Mouse (Mus musculus) limb, embryonic 13.5 days (tissue): ENCODE data around the gene Kdm5a. TPM values are rescaled to one million over a fixed set of nuclear protein-coding genes. Genes with fewer than 3 reads are reported as not detected.

Source experiments
- ATAC-seq: fragments of 200-750 bp; cut with Nextera tagmentation; 2 replicates; pipeline ENCODE4 v1.8.0; 2017; ENCODE audit warnings: low read depth, moderate number of reproducible peaks, moderate TSS enrichment; ENCODE audit not compliant: low FRiP score
- H3K27ac ChIP-seq: fragments of 300-500 bp; sonication (generic); 2 replicates; pipeline ENCODE4 v1.5.1; 2015; ENCODE audit warnings: inconsistent platforms, mild to moderate bottlenecking, moderate library complexity
- H3K27me3 ChIP-seq: fragments of 300-500 bp; sonication (generic); 2 replicates; pipeline ENCODE4 v1.6.1; 2015; ENCODE audit warnings: mild to moderate bottlenecking, inconsistent platforms
- H3K36me3 ChIP-seq: fragments of 300-500 bp; sonication (generic); 2 replicates; pipeline ENCODE4 v1.6.1; 2015; ENCODE audit warnings: inconsistent platforms, mild to moderate bottlenecking, moderate library complexity
- H3K4me1 ChIP-seq: fragments of 300-500 bp; sonication (generic); 2 replicates; pipeline ENCODE4 v1.6.1; 2015; ENCODE audit warnings: inconsistent platforms
- H3K4me2 ChIP-seq: fragments of 300-500 bp; sonication (generic); replicated peaks from 2 replicates; pipeline ENCODE4 v1.6.1; 2015; ENCODE audit warnings: inconsistent platforms, mild to moderate bottlenecking, moderate library complexity
- H3K4me3 ChIP-seq: fragments of 300-500 bp; sonication (generic); 2 replicates; pipeline ENCODE4 v1.5.1; 2015; ENCODE audit warnings: moderate library complexity, mild to moderate bottlenecking, inconsistent platforms
- H3K9ac ChIP-seq: fragments of 300-500 bp; sonication (generic); 2 replicates; pipeline ENCODE4 v1.6.1; 2015; ENCODE audit warnings: mild to moderate bottlenecking, inconsistent platforms
- H3K9me3 ChIP-seq: fragments of 300-500 bp; sonication (generic); 2 replicates; pipeline ENCODE4 v1.6.1; 2016; ENCODE audit warnings: inconsistent platforms
- WGBS: fragments of 180-500 bp; shearing (Covaris S2); methylation state at CpG from one replicate; pipeline ENCODE4 v1.1.7; 2015; 5-methylcytosine and 5-hydroxymethylcytosine counted together
- polyA plus RNA-seq: library from polyadenylated mRNA; unstranded; fragments of >200 nt; fragmentation: Nextera tagmentation; extraction: Ambion mirVana; gene quantifications from 2 replicates; pipeline ENCODE4 v1.2.1, GENCODE M21; 2015

Gene Kdm5a
- polyA plus RNA-seq, 1 experiment from 2014 or later, result 52.2 TPM

DNA sequence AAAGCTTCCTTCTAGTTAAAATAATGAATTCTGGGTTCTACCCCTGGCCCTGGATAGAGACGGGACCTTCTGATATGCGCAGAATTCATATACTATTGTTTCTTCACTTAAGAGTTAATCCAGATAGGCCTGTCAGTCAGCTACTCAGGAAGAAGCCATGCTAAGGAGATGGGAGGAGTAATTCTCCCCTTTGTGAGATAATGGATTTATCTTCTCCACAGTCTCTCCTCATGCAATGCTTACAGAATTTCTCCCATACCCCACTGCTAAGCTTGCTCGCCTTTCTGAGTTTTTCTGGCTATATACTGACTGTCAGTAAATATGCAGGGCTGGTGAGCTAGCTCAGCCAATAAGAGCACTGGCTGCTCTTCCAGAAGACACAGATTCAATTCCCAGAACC lies 86.3 kb downstream of the Kdm5a start:
- 87% methylated on average over 3 of the region's 3 CpGs for WGBS
- no peak overlapping the region for H3K4me2 ChIP-seq
- no peak overlapping the region for H3K27ac ChIP-seq
- no peak overlapping the region for H3K9ac ChIP-seq
- ATAC-seq, result no peak
- no peaks in the 10 kb centered on the region for H3K36me3 ChIP-seq
- peaks cover 8% of the 10 kb centered on the region; the same call in 1 of the 2 replicates for H3K4me1 ChIP-seq
- H3K9me3 ChIP-seq, result no peaks in the 10 kb centered on the region
- no peak overlapping the region for H3K4me3 ChIP-seq
- no peaks in the 10 kb centered on the region for H3K27me3 ChIP-seq

DNA sequence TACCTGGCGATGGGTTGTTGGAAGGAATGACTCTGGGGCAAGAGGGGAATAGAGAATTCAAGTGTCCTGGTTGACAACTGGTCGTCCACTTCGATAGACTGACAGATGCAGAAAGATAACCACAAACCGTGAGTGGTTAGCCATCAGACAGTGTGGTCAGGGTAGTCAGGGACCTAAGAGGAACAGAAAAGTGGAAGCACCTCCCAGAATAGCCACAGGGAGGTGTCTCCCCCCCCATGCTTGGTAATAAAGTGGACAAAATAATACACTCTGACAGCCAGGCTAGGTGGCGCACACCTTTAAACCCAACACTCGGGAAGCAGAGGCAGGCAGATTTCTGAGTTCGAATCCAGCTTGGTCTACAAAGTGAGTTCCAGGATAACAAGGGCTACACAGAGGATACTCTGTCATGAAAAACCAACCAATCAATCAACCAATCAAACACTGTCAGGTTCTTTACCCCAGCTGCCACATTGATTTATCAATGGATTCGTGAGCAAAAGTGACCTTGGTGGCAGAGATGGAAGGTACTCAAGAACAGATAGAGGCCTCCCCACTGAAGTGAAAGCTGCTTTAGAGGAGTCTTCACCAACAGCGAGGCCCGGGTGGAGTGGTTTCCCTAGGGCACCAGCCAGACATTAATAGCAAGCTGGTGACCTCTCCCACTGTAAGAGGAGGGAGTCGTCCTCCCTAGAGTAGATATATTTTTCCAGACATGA lies 88.6 kb downstream of the Kdm5a start:
- 89% methylated on average over 11 of the region's 11 CpGs for WGBS
- H3K9ac ChIP-seq, result no peak overlapping the region

DNA sequence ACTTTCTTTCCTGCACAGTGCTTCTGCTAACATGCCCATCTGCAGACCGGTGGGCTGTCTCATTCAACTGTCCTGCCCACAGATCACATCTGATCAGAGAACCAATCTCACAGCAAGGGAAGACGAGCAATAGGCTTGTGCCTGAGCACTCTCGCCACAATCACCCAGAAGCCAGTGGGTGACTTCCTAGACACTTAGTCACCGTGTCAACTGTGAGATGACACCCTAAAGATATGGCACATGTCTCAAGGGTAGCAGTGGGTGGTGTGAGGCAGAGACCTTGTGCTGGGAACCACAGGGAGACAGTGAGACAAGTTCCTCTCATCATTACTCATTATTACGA lies 89.2 kb downstream of the Kdm5a start:
- H3K4me3 ChIP-seq, result no peak overlapping the region
- no peak overlapping the region for H3K9ac ChIP-seq
- peaks cover 14% of the 10 kb centered on the region; the same call in 1 of the 2 replicates for H3K4me1 ChIP-seq
- H3K9me3 ChIP-seq, result no peaks in the 10 kb centered on the region
- no peak for ATAC-seq
- no peaks in the 10 kb centered on the region for H3K27me3 ChIP-seq
- H3K27ac ChIP-seq, result no peak overlapping the region
- 82% methylated on average over 5 of the region's 5 CpGs for WGBS
- no peaks in the 10 kb centered on the region for H3K36me3 ChIP-seq
- H3K4me2 ChIP-seq, result no peak overlapping the region

More for the DNA sequence above, 88.6 kb downstream of the Kdm5a start:
- H3K4me1 ChIP-seq, result peaks cover 14% of the 10 kb centered on the region; the same call in 1 of the 2 replicates
- no peak for ATAC-seq
- no peaks in the 10 kb centered on the region for H3K36me3 ChIP-seq
- no peak overlapping the region for H3K4me2 ChIP-seq
- H3K27me3 ChIP-seq, result no peaks in the 10 kb centered on the region
- no peaks in the 10 kb centered on the region for H3K9me3 ChIP-seq
- no peak overlapping the region for H3K4me3 ChIP-seq
- no peak overlapping the region for H3K27ac ChIP-seq

DNA sequence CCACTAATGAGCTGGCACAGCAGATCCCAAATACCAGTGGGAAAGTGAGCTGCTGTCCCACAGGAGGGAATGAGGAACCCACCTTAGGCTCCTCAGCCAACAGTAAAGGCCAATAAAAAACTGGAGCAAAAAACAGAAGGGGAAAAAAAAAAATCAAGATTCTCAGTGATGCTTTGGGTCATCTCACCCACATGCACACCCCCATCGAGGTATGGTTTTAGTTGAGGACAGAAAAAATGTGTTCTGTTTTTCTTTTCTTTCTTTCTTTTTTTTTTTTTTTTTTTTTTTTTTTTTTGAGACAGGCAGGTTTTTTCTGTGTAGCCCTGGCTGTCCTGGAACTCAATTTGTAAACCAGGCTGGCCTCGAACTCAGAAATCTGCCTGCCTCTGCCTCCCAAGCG lies 89.6 kb downstream of the Kdm5a start:
- 88% methylated on average over 3 of the region's 3 CpGs for WGBS
- H3K27ac ChIP-seq, result no peak overlapping the region

DNA sequence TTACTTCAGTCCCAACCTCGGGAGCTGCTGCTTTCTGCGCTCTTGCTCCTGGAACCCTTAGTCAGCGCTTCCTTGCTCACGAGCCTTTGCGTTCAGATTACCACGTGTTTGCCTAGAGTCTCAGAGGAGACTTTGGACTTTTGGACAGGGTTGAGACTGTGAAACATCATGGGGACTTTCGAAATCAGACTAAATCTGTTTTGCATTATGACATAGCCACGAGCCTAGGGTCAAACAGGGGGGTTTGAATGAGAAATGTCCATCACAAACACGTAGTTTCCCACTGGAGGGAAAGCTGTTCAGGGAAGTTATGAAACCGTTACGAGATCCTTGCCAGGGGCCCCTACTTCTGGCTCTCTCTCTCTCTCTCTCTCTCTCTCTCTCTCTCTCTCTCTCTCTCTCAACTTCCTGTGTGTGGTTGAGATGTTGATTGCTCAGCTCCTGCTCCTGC lies 90.7 kb downstream of the Kdm5a start:
- 0 out of 2 replicates have a peak, but pooled peaks have one; percentile 40 for ATAC-seq
- H3K27ac ChIP-seq, result no peak overlapping the region
- H3K9me3 ChIP-seq, result no peaks in the 10 kb centered on the region
- no peak overlapping the region for H3K4me3 ChIP-seq
- 28% methylated on average over 11 of the region's 11 CpGs for WGBS
- H3K36me3 ChIP-seq, result no peaks in the 10 kb centered on the region
- no peak overlapping the region for H3K9ac ChIP-seq
- no peaks in the 10 kb centered on the region for H3K27me3 ChIP-seq
- H3K4me2 ChIP-seq, result peak overlapping the region; percentile 5; the same call in 1 of the 2 replicates
- H3K4me1 ChIP-seq, result peaks cover 14% of the 10 kb centered on the region; the same call in 1 of the 2 replicates

More for the DNA sequence above, 89.6 kb downstream of the Kdm5a start:
- Histone ChIP-seq H3K9me3 (no peaks in the 10 kb centered on the region), H3K4me2 (no peak overlapping the region), H3K36me3 (no peaks in the 10 kb centered on the region), H3K4me3 (no peak overlapping the region), H3K27me3 (no peaks in the 10 kb centered on the region), H3K4me1 (peaks cover 14% of the 10 kb centered on the region; the same call in 1 of the 2 replicates), H3K9ac (no peak overlapping the region)
- ATAC-seq, result no peak

DNA sequence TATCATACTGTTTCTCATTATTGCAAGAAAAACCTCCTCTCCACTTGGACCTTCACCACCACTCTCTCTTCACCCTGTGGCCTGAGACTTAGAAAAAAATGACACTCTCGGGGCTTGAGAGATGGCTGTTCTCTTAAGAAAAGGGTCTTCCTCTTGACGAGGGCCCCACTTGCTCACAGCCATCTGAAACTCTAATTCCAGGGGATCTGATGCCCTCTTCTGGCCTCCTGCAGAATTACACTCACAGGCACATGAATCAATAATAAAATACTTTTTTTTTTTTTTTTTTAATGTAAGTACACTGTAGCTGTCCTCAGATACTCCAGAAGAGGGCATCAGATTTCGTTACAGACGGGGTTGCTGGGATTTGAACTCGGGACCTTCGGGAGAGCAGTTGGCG lies 93.2 kb downstream of the Kdm5a start:
- H3K27me3 ChIP-seq, result peaks cover 12% of the 10 kb centered on the region
- H3K4me2 ChIP-seq, result no peak overlapping the region
- no peak overlapping the region for H3K4me3 ChIP-seq
- H3K9ac ChIP-seq, result no peak overlapping the region
- H3K4me1 ChIP-seq, result peaks cover 14% of the 10 kb centered on the region; the same call in 1 of the 2 replicates
- WGBS, result 68% methylated on average over 7 of the region's 7 CpGs
- H3K9me3 ChIP-seq, result no peaks in the 10 kb centered on the region
- H3K36me3 ChIP-seq, result no peaks in the 10 kb centered on the region
- H3K27ac ChIP-seq, result no peak overlapping the region
- ATAC-seq, result no peak

DNA sequence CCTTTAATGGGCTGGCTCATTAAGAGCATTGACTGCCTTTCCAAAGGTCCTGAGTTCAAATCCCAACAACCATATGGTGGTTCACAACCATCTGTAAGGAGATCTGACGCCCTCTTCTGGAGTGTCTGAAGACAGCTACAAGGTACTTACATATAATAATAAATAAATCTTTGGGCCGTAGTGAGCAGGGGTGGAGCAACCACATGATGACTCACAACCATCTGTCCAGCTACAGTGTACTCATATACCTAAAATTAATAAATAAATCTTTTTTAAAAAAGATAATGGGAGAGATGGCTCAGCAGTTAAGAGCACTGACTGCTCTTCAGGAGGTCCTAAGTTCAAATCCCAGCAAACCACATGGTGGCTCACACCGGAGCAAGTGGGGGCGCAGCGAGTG lies 93.8 kb downstream of the Kdm5a start:
- Histone ChIP-seq H3K4me1 (peaks cover 14% of the 10 kb centered on the region; the same call in 1 of the 2 replicates), H3K4me2 (no peak overlapping the region), H3K4me3 (no peak overlapping the region), H3K36me3 (no peaks in the 10 kb centered on the region), H3K9me3 (no peaks in the 10 kb centered on the region), H3K9ac (no peak overlapping the region), H3K27ac (no peak overlapping the region), H3K27me3 (peaks cover 19% of the 10 kb centered on the region)
- ATAC-seq, result no peak
- 89% methylated on average over 5 of the region's 5 CpGs for WGBS

DNA sequence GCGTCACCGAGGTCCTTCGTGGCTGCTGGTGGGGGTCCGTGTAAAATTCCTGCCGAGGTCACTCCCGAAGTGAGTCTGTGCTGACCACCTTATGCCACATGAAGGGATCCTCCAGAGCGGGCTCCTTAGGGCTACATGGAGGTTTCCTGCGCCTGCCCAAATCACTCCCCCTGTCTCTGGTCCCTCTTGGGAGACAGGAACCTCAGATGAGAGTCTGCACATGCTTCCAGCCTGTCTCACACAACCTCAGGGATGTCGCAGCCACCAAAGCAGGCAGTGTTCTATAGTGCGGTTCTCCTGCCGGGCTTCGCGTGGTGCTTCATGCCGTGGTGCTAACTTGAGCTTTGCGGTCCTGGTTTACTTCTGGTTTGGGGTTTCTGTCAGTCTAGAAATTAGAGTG lies 97.3 kb downstream of the Kdm5a start:
- no peak overlapping the region for H3K9ac ChIP-seq
- H3K9me3 ChIP-seq, result no peaks in the 10 kb centered on the region
- no peak overlapping the region for H3K4me3 ChIP-seq
- H3K4me1 ChIP-seq, result peaks cover 18% of the 10 kb centered on the region
- 62% methylated on average over 15 of the region's 15 CpGs for WGBS
- peaks cover 49% of the 10 kb centered on the region for H3K27me3 ChIP-seq
- H3K36me3 ChIP-seq, result no peaks in the 10 kb centered on the region
- H3K27ac ChIP-seq, result no peak overlapping the region
- H3K4me2 ChIP-seq, result no peak overlapping the region
- ATAC-seq, result no peak

DNA sequence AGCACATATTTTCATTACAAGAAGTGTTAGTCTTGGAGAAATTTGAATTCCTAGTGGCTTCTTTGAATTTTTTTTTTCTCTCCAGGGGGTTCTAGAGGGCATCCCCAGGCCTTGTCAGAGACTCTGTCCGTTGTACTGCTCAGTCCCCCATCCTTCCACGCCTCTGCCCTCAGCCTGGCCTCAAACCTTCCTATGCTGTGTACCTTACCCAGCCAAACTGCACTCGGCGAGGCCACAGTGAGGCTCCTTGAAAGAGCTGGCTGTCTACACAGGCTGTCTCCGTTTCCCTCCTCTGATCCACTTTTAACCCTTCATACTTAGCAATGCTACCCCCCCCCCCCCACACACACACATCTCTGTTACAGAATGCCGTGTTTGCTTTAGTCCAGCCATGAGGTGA lies 98.3 kb downstream of the Kdm5a start:
- Histone ChIP-seq H3K27me3 (peaks cover 49% of the 10 kb centered on the region), H3K9me3 (no peaks in the 10 kb centered on the region), H3K27ac (no peak overlapping the region), H3K4me3 (no peak overlapping the region), H3K4me2 (no peak overlapping the region), H3K9ac (no peak overlapping the region), H3K36me3 (no peaks in the 10 kb centered on the region), H3K4me1 (peaks cover 18% of the 10 kb centered on the region)
- ATAC-seq, result no peak
- WGBS, result 53% methylated on average over 6 of the region's 6 CpGs

DNA sequence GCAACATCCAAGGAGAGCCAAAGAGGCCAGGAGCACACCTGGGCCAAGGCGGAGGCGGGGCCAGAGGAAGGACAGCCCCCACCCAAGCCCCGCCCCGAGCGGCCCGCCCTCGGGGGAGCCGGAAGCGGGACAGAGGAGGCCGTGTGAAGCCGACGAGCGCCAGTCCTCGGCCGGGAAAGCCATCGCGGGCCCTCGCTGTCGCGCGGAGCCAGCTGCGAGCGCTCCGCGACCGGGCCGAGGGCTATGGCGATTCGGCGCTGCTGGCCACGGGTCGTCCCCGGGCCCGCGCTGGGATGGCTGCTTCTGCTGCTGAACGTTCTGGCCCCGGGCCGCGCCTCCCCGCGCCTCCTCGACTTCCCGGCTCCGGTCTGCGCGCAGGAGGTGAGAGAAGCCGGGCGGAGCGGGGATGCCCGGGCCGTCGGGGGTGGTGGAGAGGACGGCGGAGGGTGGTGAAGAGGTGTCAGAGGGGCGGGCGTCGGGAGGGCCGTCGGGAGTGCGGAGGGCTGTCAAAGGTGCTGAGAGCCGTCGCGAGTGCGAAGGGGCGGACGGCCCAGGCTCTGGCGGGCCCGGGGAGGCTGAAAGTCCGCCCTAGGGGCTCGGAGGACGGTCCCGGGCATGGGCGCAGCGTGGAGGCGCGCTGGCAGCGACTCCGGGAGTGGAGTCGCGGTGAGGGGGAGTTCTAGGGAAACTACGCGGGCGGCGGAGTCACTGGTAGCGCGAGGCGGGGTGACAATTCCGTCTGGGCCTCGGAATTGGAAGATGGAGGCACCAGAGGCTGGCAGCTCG lies 99.4 kb downstream of the Kdm5a start, which contains the start of gene Il17ra:
TSS of gene Il17ra (plus strand) at position 162 of the 786 bp plus-strand sequence.
- under 1% methylated on average over 75 of the region's 90 CpGs for WGBS
- ATAC-seq, result peak; percentile 86
- H3K27ac ChIP-seq, result no peak within 1 kb of the TSS
- H3K9me3 ChIP-seq, result no peaks in the 10 kb centered on the region
- peak within 1 kb of the TSS; percentile 65 for H3K4me3 ChIP-seq
- H3K4me1 ChIP-seq, result peaks cover 18% of the 10 kb centered on the region
- H3K27me3 ChIP-seq, result peaks cover 49% of the 10 kb centered on the region
- peak within 1 kb of the TSS; percentile 67 for H3K9ac ChIP-seq
- H3K36me3 ChIP-seq, result no peaks in the 10 kb centered on the region
- peak within 1 kb of the TSS; percentile 75 for H3K4me2 ChIP-seq

DNA sequence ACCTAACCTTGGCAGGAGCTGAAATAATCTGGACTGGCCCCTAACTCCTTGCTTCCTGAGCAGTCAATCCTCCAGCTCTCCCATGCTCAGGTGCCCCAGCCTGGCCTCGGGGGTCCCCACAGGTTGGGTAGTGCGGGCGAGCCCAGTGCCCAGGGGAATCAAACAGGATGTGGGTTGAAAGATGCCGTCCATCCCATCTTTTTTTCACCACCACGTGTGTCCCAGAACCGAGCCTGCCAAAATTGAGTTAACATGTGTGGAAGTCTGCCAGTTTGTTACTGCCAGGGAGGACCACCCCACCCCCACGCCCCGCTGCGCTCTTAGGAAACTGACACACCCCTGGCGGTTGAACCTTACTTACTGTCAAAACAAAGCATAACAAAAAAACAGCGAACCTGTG lies 100.0 kb downstream of the Kdm5a start:
- peaks cover 49% of the 10 kb centered on the region for H3K27me3 ChIP-seq
- H3K36me3 ChIP-seq, result no peaks in the 10 kb centered on the region
- no peak overlapping the region for H3K27ac ChIP-seq
- no peaks in the 10 kb centered on the region for H3K9me3 ChIP-seq
- peak overlapping the region; percentile 75 for H3K4me2 ChIP-seq
- H3K4me3 ChIP-seq, result peak overlapping the region; percentile 65
- peak overlapping the region; percentile 67 for H3K9ac ChIP-seq
- WGBS, result 5% methylated on average over 11 of the region's 11 CpGs
- peaks cover 18% of the 10 kb centered on the region for H3K4me1 ChIP-seq
- no peak for ATAC-seq

DNA sequence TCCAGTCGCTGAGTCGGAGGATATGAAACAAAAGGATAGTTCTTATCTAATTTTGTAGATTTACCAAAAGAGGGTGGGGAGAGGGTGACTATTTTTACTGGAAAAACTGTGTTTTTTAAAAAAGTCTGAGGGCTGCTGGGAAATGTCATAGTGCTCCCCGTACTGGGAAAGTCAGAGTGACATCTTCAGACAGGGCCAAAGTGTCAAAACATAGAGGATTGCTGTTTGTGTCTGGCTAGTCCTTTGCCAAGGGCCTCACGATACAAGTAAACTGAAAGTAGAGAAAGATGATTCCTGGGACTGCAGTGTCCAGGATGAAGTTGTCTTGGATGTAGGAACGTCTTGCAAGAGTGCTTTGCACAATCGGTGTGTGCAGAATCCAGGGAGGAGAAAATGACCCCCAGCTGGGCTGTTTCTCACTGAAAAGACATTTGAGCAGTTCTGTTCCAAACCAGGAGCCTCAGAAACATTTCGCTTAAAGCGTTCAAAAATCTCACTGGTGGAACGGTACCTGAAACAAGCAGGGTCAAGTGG lies 100.5 kb downstream of the Kdm5a start:
- no peak overlapping the region for H3K27ac ChIP-seq
- peak overlapping the region; percentile 65 for H3K4me3 ChIP-seq
- H3K36me3 ChIP-seq, result no peaks in the 10 kb centered on the region
- H3K27me3 ChIP-seq, result peaks cover 49% of the 10 kb centered on the region
- peaks cover 18% of the 10 kb centered on the region for H3K4me1 ChIP-seq
- H3K4me2 ChIP-seq, result peak overlapping the region; percentile 75
- no peak overlapping the region for H3K9ac ChIP-seq
- ATAC-seq, result no peak
- 54% methylated on average over 9 of the region's 9 CpGs for WGBS
- no peaks in the 10 kb centered on the region for H3K9me3 ChIP-seq
